Mouse (Mus musculus): ENCODE measurements around the gene Pi4kb. TPM values are rescaled to one million over a fixed set of nuclear protein-coding genes. Genes with fewer than 3 reads are reported as not detected.
A peak's percentile ranks its signal among the peaks of the same experiment; 100 is the strongest.
"Not testable (repeated sequence)": the region's sequence is repeated elsewhere in the genome, so short reads cannot be mapped to it uniquely, and the experiment has no call there.

The Pi4kb gene
- 12.6 and 13.1 TPM in 2 replicates for polyA plus RNA-seq (2016; fragmentation: Nextera tagmentation; extraction: Ambion mirVana)

DNA sequence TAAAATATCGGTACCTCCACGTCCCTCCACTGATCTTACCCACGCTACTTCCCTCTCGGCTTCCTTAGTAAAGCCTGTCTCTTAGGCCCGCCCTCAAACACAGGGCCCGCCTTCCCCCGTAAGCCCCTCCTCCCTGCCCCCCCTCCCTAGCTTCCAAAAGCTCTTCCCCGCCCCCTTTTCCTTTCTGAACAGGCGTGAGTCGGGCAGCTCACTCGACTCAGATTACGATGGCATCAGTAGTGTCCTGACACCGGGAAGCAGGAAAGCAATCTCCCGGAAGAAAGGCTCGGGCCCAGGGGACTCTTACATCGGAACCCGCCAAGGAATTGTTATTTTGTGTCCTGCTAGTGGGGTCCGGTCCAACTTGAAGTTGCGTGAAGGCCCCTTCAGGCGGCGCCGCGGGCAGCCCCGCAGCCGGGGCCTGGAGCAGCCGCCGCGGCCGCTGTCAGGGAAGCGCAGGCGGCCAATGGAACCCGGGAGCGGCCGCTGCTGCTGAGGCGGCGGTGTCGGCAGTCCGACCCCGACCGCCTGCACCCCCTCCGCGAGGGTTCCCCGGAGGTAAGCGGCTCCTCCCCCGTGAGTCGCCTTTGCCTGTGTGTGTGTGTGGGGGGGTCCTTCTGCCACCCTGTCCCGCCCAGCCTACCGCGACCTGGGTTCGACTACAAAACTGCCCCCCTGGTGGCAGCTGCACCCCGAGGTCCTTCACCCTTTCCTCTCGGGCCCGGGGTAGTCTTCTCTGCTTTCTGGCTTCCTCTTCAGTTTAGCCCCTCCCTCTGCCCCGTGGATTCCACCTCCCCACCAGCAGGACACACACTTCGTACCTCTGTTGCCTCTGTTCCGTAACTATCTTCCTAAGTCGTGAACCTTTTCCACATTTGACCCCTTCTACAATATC is at the start of gene Pi4kb:
Pi4kb (plus strand) TSS at position 204 of the 895 bp plus-strand sequence.
- peak within 1 kb of the TSS; percentile 90 for H3K4me2 ChIP-seq
- H3K4me3 ChIP-seq = peak within 1 kb of the TSS; percentile 94
- H3K9ac ChIP-seq = peak within 1 kb of the TSS; percentile 92
- no peaks in the 10 kb centered on the region for H3K9me3 ChIP-seq (replicated peaks)
- peaks cover 41% of the 10 kb centered on the region for H3K4me1 ChIP-seq
- no peaks in the 10 kb centered on the region for H3K27me3 ChIP-seq (replicated peaks)
- WGBS (ENCODE audit: insufficient replicate concordance) = under 1% methylated on average over 57 of the region's 57 CpGs
- ATAC-seq = peak; percentile 90
- H3K36me3 ChIP-seq = peaks cover 21% of the 10 kb centered on the region
- H3K27ac ChIP-seq = peak within 1 kb of the TSS; percentile 84

DNA sequence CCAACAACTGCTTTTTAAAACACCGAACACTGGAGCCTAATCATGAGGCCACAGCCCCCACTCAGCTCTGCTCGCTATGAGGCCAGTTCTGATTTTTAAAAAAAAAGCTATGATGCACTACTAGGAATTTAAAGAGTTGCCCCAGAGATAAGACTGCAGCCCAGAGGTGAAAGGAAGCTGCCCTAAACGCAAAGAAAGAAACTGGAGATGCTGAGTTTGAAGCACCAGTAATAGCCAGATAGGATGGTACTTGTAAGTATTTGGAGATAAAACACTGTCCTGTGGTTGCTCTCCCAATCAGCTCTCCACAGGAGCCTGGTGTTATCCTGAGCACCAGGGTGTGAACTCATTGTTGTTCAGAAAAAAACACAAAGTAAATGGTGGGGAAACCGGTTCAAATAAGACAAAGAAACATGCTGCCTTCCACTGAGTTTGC is 48.2 kb upstream of the Pi4kb start:
- H3K4me2 ChIP-seq = peak overlapping the region; percentile 39

DNA sequence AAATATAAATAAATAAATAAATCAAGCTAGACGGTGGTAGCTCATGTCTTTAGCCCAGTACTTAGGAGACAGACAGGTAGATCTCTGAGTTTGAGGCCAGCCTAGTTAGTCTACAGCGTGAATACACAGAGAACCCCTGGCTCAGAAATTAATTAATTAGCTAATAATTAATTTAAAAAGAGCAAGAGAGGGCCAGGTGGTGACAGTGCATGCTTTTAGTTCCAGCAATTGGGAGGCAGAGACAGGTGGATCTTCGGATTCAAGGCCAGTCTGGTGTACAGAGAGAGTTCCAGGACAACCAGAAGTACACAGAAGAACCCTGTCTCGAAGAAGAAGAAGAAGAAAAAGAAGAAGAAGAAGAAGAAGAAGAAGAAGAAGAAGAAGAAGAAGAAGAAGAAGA is 45.6 kb upstream of the Pi4kb start:
- H3K9ac ChIP-seq; H3K4me3 ChIP-seq; ATAC-seq; H3K27ac ChIP-seq; H3K27me3 ChIP-seq (replicated peaks); H3K36me3 ChIP-seq; H3K9me3 ChIP-seq (replicated peaks); H3K4me2 ChIP-seq: not testable (repeated sequence)
- H3K4me1 ChIP-seq = peaks cover 78% of the 10 kb centered on the region
- 80% methylated on average over 4 of the region's 4 CpGs for WGBS (ENCODE audit: insufficient replicate concordance)

More for the DNA sequence above, 48.2 kb upstream of the Pi4kb start:
- peak overlapping the region; percentile 72 for H3K27ac ChIP-seq
- not testable (repeated sequence) for H3K27me3 ChIP-seq (replicated peaks); H3K4me3 ChIP-seq; H3K9ac ChIP-seq; H3K9me3 ChIP-seq (replicated peaks); H3K36me3 ChIP-seq
- 13% methylated on average over 4 of the region's 4 CpGs for WGBS (ENCODE audit: insufficient replicate concordance)
- peaks cover 57% of the 10 kb centered on the region for H3K4me1 ChIP-seq
- ATAC-seq = peak; percentile 95

DNA sequence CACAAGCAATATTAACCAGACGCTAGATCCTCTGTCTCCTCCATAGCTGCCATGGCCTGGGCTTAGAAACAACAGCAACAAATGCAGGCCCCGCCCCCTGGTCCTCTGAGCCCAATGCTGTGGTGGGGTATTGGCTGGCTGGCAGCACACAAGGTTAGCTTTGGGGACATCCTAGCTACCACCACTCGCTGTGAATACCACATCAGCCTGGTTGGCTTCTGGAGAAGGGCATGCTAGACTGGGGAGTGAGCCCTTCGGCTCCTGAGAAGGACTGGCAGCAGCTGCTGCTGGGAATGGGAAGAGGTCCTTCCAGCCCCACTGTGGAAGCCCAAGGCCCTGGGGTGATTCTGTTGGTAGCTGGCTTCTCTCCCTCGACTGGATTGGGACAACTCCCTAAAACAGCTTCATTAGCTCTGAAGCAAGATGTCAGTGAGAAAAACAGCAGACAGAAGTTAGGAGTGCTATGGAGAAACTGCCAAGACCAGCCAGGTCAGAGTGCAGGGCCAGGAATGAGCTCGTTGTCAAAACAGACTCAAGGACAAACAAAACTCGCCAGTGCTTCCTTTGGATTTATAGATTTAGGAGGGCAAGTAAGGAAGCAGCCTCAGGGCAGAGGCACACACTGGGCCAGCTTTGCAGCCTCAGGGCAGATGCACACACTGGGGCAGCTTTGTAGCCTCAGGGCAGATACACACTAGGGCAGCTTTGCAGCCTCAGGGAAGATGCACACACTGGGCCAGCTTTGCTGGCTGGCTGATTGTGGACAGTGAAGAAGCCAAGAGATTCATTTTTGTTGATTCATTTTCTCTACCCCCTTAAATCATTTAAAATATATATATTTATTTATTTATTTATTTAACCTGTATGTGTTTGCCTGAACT is 43.9 kb upstream of the Pi4kb start:
- H3K27ac ChIP-seq = peak overlapping the region; percentile 71
- H3K27me3 ChIP-seq (replicated peaks); H3K4me2 ChIP-seq; ATAC-seq; H3K9me3 ChIP-seq (replicated peaks); H3K4me3 ChIP-seq; H3K36me3 ChIP-seq: not testable (repeated sequence)
- WGBS (ENCODE audit: insufficient replicate concordance) = 55% methylated on average over 7 of the region's 7 CpGs
- 0 out of 2 replicates have a peak overlapping the region, but pooled peaks have one; percentile 17 for H3K9ac ChIP-seq
- H3K4me1 ChIP-seq = peaks cover 77% of the 10 kb centered on the region

DNA sequence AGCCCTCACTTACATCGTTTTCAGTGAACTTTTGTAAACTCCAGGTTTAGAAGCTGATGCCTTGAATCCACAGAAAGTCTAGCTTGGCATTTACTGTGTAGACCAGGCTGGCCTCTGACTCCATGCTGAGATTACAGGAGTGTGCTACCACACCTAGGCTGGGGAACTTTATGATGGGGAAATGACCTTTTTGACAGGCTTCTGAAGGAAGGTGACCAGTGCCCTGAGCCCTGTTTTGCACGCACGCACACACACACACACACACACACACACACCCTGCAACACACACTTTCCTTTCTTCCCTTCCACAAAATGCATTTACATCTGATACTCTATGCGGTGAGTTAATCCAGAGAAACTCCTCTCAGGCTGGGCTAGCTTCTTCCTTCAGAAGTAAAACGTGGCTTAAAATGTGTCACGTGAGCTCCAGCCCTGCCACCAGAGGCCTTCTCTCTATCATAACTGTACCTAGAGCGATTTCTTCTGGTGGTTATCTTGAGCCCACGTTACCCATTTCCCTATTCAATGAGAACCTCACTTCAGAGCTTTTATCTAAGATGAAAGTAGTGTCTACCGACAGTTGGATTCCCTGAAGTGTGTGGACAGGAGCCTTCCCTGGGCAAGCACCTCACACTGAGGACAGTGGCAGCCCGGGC is 43.0 kb upstream of the Pi4kb start:
- not testable (repeated sequence) for H3K4me3 ChIP-seq; H3K36me3 ChIP-seq; H3K4me2 ChIP-seq; H3K27me3 ChIP-seq (replicated peaks); H3K9me3 ChIP-seq (replicated peaks)
- 41% methylated on average over 10 of the region's 10 CpGs for WGBS (ENCODE audit: insufficient replicate concordance)
- 0 out of 2 replicates have a peak overlapping the region, but pooled peaks have one; percentile 2 for H3K9ac ChIP-seq
- H3K27ac ChIP-seq = peak overlapping the region; percentile 85
- H3K4me1 ChIP-seq = peaks cover 78% of the 10 kb centered on the region
- peak; percentile 53 for ATAC-seq

DNA sequence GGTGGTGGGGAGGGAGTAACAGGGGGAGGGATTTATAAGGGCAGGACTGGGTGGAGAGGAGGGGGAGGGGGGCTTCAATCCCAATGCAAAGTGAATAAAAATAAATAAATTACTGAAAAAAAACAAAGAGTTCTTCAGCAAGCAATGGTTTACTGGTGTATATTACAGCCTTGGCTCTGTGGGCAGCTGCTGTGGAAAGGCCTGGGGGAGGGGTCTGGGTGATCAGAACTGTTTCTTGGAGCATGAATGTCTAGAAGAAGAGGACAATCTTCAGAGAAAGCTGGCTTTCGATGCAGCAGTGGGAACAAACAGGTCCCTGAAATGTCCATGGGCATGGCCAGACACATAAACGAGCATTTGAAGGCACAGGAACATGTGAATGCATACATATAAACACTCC is 42.3 kb upstream of the Pi4kb start:
- Histone ChIP-seq H3K4me2 (peak overlapping the region; percentile 74), H3K27ac (peak overlapping the region; percentile 85), H3K4me1 (peaks cover 73% of the 10 kb centered on the region)
- H3K27me3 ChIP-seq (replicated peaks); ATAC-seq; H3K9ac ChIP-seq; H3K36me3 ChIP-seq; H3K9me3 ChIP-seq (replicated peaks); H3K4me3 ChIP-seq: not testable (repeated sequence)
- 49% methylated on average over 2 of the region's 2 CpGs for WGBS (ENCODE audit: insufficient replicate concordance)

DNA sequence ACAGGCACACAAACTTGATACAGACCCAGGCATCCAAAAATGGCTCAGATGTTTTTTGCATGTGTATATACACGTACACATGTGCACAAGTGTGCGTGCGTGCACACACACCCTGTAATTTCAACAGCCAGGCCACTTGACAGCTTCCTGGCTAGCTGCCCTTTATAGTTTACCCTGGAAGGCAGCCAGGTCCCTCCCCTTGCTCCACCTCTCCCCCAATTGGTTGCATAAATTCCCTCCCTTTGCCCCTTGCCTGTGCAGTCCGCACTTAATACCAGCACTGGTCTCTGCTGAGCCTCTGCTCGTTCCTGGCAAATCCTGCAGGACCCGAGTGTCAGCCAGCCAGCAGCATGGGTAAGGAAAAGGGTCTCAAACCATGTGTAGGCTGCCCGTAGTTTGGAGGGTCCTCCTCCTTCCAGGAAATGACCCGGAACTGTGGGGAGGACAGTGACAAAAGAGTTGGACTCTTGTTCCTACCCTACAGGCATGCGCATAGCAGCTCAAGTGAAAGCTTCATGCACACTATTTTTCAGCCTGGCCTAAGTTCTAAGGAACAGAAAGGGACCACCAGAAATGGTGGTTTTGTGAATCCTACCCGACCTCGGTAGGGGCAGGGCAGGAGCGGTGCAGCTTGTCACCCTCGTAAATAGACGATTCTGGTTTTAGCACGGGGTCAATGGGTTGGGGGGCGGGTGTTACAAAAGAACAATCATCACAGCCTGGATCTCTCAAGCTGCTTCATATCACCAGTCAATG is 41.5 kb upstream of the Pi4kb start, which contains the start of gene Selenbp1:
Selenbp1 (plus strand) TSS at position 248 of the 756 bp plus-strand sequence.
- Histone ChIP-seq H3K4me3 (peak within 1 kb of the TSS; percentile 51), H3K4me1 (peaks cover 70% of the 10 kb centered on the region), H3K9ac (peak within 1 kb of the TSS; percentile 51), H3K27ac (peak within 1 kb of the TSS; percentile 85), H3K9me3 (replicated peaks) (no peaks in the 10 kb centered on the region), H3K4me2 (peak within 1 kb of the TSS; percentile 74), H3K36me3 (no peaks in the 10 kb centered on the region), H3K27me3 (replicated peaks) (no peaks in the 10 kb centered on the region)
- ATAC-seq = peak; percentile 80
- WGBS (ENCODE audit: insufficient replicate concordance) = 11% methylated on average over 16 of the region's 16 CpGs

DNA sequence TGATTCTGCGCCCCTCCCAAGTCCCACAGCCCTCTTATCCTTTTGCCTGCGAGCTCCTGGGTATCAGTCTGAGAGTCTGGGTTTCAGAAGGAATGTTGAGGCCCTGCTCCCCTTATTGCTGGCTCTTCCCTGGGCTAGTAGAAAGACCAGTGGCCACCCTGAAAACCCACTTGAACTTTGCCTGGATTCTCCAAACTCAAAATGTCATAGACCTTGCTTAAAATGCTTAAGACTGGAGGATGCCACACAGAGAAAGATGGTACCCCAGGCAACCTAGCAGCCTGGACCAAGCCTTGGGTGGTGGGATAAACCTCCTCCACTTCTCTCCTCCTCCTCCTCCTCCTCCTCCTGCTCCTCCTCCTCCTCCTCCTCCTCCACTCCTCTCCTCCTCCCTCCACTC is 40.9 kb upstream of the Pi4kb start:
- not testable (repeated sequence) for H3K36me3 ChIP-seq; H3K27me3 ChIP-seq (replicated peaks); H3K9me3 ChIP-seq (replicated peaks)
- peak overlapping the region; percentile 51 for H3K4me3 ChIP-seq
- H3K9ac ChIP-seq = 0 out of 2 replicates have a peak overlapping the region, but pooled peaks have one; percentile 51
- H3K4me2 ChIP-seq = peak overlapping the region; percentile 74
- ATAC-seq = peak; percentile 6; the same call in 1 of the 2 replicates
- H3K27ac ChIP-seq = peak overlapping the region; percentile 85
- no CpG with 5 or more reads among the region's 2 CpGs for WGBS (ENCODE audit: insufficient replicate concordance)
- H3K4me1 ChIP-seq = peaks cover 70% of the 10 kb centered on the region

DNA sequence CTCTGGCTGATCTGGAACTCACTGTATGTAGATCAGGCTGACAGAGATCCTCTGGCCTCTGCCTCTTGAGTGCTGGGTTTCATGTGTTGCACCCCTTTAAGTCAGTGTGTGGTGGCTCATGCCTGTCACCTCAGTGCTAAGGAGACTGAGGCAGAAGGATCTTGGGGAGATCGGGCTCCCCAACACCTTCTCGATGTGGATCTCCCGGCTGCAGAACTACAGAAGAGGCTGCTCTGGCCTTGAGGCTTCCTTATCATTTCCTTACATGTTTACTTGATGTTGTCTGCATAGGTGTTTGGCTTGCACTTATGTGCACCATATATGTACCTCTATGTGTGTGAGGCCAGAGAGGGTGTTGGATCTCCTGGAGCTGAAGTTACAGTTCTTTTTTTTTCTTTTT is 40.0 kb upstream of the Pi4kb start:
- not testable (repeated sequence) for ATAC-seq; H3K9me3 ChIP-seq (replicated peaks); H3K27ac ChIP-seq; H3K4me3 ChIP-seq; H3K27me3 ChIP-seq (replicated peaks); H3K4me2 ChIP-seq; H3K36me3 ChIP-seq; H3K9ac ChIP-seq
- peaks cover 70% of the 10 kb centered on the region for H3K4me1 ChIP-seq
- 31% methylated on average over 3 of the region's 3 CpGs for WGBS (ENCODE audit: insufficient replicate concordance)

DNA sequence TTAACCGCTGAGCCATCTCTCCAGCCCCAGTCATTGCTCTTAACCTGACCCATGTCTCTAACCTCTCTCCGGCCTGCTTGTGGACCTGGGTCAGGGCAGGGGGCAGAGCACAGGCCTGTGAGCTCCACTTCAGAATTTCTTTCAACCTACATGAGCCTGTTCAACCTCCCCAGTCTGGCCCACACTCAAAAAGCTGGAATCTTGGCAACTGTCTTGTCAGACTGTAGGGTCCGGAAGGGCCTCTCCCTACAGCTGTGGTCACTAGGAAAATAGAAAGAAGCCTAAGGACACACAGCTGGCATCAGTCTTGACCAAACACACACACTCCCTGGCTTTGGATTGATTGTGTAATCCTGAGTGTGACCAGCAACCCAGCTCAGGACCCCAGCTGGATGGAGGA is 39.2 kb upstream of the Pi4kb start:
- ATAC-seq; H3K9me3 ChIP-seq (replicated peaks); H3K36me3 ChIP-seq; H3K27me3 ChIP-seq (replicated peaks); H3K4me3 ChIP-seq; H3K9ac ChIP-seq: not testable (repeated sequence)
- Histone ChIP-seq H3K4me2 (peak overlapping the region; percentile 22; the same call in 1 of the 2 replicates), H3K27ac (peak overlapping the region; percentile 58; the same call in 1 of the 2 replicates), H3K4me1 (peaks cover 72% of the 10 kb centered on the region)
- WGBS (ENCODE audit: insufficient replicate concordance) = 76% methylated on average over 3 of the region's 3 CpGs

DNA sequence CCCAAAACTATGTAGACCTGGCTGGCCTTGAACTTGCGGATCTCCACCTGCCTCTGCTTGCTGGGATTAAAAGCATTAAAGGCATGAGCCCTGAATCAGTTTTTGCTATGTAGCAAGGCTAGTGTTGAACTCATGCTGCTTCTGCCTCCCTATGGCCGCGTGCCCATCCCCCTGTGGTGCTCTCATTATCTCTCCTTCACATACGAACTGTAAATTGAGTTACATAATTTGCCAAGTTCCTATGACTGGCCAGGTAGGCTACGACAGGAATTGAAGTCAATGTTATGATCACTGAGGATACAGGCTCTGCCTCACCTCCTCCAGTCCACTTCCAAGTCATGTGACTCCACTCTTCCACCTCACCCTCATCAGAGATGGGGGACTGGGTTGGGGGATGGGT is 38.4 kb upstream of the Pi4kb start:
- H3K9me3 ChIP-seq (replicated peaks); ATAC-seq; H3K4me3 ChIP-seq; H3K9ac ChIP-seq; H3K36me3 ChIP-seq; H3K27me3 ChIP-seq (replicated peaks): not testable (repeated sequence)
- WGBS (ENCODE audit: insufficient replicate concordance) = 45% methylated on average over 5 of the region's 5 CpGs
- Histone ChIP-seq H3K4me2 (0 out of 2 replicates have a peak overlapping the region, but pooled peaks have one; percentile 22), H3K4me1 (peaks cover 64% of the 10 kb centered on the region), H3K27ac (0 out of 2 replicates have a peak overlapping the region, but pooled peaks have one; percentile 58)

Measured in liver, embryonic 12.5 days (tissue).